ENCODE assay signal across 12 mouse cellular contexts in genomic region chr3:139951516-139951915, GRCm38 (mm10).
"Had no signal": no experiment of that assay in that cellular context is flagged by ENCODE, and none has a peak within 500 bp of the region (broad histone marks: within the 10 kb centered on the region; RNA-seq: fewer than 3 reads in every experiment).

No protein-coding gene starts in this region.

- H3K4me2 ChIP-seq: liver, embryonic 13.5 days; midbrain, embryonic 13.5 days had no signal

- H3K4me1 ChIP-seq: liver, embryonic 13.5 days; midbrain, embryonic 13.5 days had no signal

- H3K27ac ChIP-seq: liver, embryonic 13.5 days; midbrain, embryonic 13.5 days; stomach, postnatal 0 days had no signal

- H3K36me3 ChIP-seq: liver, embryonic 13.5 days; midbrain, embryonic 13.5 days had no signal

- DNase-seq: kidney, adult 9 months; kidney, postnatal 14 days; kidney, postnatal 4 days; liver, embryonic 13.5 days; lung, adult 2 months; lung, postnatal 14 days; lung, postnatal 4 days; thymus, adult 2 months; thymus, postnatal 25 days had no signal

- H3K9ac ChIP-seq: liver, embryonic 13.5 days; midbrain, embryonic 13.5 days had no signal

- ATAC-seq: midbrain, embryonic 13.5 days; midbrain, embryonic 16.5 days had no signal

- H3K27me3 ChIP-seq: liver, embryonic 13.5 days; midbrain, embryonic 13.5 days had no signal

- H3K9me3 ChIP-seq: liver, embryonic 13.5 days; midbrain, embryonic 13.5 days had no signal

- H3K4me3 ChIP-seq: liver, embryonic 13.5 days; midbrain, embryonic 13.5 days had no signal
